Mouse (Mus musculus): ENCODE measurements around the gene Tead1. TPM values are rescaled to one million over a fixed set of nuclear protein-coding genes. Genes with fewer than 3 reads are reported as not detected.

The Tead1 gene
- total RNA-seq, 2 experiments from 2014 or later: 11.8 to 12.0 TPM

GRCm38 (mm10) chr7:112762870-112763269, 83.8 kb downstream of the Tead1 start:
- DNase-seq (ENCODE audit: low spot score in 2 of 2): no peak
- intact Hi-C loops (cut with DNase I): no loop called here

- intact Hi-C loops (cut with DNase I): no loop called here
- DNase-seq (ENCODE audit: low spot score in 2 of 2): no peak
Measured at GRCm38 (mm10) chr7:112763513-112763912, 84.4 kb downstream of the Tead1 start.

GRCm38 (mm10) chr7:112764921-112765320, 85.8 kb downstream of the Tead1 start:
- intact Hi-C loops (cut with DNase I): no loop called here
- DNase-seq (ENCODE audit: low spot score in 2 of 2): no peak

DNA sequence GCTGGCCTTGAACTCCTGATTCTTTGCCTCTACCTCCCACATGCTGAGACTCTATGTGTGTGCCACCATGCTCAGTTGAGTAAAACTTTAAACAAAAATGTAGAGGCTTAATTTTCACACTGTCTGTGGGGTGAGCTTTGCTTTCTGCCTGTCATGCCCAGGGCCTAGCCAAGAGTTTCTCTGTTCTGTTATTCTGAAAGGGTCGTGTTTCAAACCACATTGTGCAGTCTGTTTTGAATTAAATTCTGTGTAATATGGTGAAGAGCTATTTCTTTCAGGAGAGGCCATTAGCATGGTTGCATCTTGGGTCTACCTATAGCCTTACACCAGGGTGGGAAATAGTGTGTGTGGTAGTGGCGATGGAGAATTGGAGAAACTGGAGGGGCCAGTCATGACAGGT, 90.7 kb downstream of the Tead1 start:
- no peak for DNase-seq (ENCODE audit: low spot score in 2 of 2)
- intact Hi-C loops (cut with DNase I): no loop called here

DNA sequence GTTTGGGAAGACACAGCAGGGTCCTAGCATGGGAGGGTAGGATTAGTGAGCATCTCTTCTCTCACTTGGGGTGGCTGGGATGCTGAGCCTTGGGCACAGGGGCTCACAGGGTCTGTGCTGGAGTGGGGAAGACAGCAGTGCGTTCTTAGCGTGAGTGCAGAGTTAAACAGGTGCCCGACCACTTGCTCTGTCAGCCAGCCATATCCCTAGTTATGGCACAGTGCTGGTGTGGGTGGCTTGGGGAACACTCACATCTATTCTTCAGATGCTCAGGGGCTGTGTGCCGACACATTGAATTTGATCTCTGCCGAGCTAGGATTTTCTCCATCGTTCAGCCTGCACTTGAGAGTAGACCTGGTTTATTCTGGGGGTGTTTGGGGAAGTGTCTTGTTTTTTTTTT, 92.3 kb downstream of the Tead1 start:
- DNase-seq (ENCODE audit: low spot score in 2 of 2): no peak

DNA sequence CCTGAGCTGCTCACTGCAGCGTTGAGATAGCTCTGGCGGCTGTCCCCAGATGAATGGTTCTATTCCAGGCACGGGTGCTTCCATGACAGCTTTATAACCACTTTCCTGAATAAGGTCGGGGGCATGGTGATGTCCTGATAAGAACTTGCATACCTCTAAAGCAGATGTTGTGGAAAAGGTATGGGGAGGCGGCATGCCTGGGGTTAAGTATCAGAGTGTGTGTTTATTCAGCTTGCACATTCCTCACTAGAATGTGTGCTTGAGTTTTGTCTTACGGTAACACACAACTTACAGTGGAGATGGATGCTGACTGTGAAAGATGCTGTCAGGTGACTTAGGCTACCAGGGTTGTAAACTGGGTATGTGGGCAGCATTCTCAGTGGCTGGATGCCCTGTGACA, 93.7 kb downstream of the Tead1 start:
- DNase-seq (ENCODE audit: low spot score in 2 of 2): no peak
- intact Hi-C loops (cut with DNase I): no loop called here

More for the DNA sequence above, 92.3 kb downstream of the Tead1 start:
- intact Hi-C loops (cut with DNase I): no loop called here

DNA sequence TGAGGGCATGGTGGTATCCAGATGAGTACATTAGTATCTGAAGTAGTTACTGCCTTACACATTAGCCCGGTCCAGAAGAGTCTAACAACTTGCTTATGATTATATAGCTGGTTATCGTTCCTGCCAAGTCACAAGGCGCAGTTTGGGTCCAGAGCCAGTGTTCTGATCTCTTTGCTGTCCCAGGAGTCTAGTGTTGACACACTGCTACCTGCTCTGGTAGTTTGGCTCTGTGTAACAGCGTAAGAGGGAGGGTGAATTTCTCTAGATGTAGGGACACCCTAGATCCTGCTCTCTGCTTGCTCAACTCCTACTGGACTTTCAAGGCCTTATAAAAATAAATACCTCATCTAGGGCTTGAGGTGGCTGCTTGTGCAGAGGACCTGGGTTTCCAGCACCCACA, 94.5 kb downstream of the Tead1 start:
- intact Hi-C loops (cut with DNase I): no loop called here
- no peak for DNase-seq (ENCODE audit: low spot score in 2 of 2)

- intact Hi-C loops (cut with DNase I): no loop called here
- DNase-seq (ENCODE audit: low spot score in 2 of 2): no peak
Measured at GRCm38 (mm10) chr7:112775816-112776215, 96.7 kb downstream of the Tead1 start.

DNA sequence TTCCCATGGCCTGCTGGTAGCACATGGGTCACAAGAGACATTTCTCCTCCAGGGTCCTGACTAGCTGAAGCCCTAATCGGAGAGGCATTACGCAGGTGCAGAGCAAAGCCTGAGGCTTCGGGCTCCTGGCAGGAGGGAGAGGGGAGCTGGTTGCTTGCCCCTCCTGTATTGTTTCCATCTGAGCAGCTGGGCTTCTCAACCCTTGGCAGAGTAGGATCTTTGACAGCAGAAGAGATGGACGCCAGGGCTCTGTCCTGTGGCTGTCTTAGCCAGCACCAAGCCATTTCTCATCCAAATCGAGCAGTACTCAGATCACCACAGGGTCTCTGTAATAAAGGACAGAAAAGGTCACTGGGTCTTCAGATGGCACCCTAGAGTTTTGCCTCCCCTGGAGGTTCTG, 97.6 kb downstream of the Tead1 start:
- intact Hi-C loops (cut with DNase I): no loop called here
- no peak for DNase-seq (ENCODE audit: low spot score in 2 of 2)

DNA sequence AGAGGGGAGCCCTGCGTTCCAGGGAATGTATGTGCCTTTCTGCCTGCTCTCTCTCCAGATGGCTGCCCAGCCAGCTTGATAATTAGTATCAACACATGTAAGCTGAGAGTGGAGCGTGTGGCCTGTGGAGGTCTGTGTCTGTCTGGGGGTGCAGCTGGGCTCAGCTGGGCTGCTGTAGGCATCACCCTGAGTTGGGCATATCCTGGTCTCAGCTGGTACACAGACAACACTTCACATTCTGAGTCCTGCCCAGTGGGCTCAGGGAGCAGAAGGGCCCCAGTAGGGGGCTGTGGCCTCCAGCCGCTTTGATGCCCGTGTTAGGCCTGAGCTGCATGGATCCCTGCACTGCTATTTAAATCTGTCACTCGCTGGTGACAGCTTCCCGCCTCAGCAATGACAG, 100.5 kb downstream of the Tead1 start:
- intact Hi-C loops (cut with DNase I): no loop called here
- DNase-seq (ENCODE audit: low spot score in 2 of 2): no peak

DNA sequence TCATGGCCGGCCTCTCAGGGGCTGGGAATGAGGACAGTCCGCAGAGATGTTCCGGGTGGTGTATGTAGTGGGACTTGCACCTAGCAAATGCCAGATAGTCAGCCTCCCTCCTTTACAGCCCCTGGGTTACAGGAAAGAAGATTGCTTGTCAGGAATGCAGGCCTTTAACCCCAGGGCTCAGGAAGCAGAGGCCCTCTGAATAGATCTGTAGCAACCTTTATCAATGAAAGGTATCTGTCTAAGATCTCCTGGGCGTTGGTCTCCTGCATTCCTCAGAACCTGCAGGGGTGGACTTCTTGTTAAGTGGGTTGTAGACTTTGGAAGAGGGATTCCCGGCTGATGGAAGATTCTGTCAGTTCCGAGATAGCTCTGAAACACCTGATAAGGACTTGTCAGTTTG, 101.8 kb downstream of the Tead1 start:
- intact Hi-C loops (cut with DNase I): no loop called here
- no peak for DNase-seq (ENCODE audit: low spot score in 2 of 2)

DNA sequence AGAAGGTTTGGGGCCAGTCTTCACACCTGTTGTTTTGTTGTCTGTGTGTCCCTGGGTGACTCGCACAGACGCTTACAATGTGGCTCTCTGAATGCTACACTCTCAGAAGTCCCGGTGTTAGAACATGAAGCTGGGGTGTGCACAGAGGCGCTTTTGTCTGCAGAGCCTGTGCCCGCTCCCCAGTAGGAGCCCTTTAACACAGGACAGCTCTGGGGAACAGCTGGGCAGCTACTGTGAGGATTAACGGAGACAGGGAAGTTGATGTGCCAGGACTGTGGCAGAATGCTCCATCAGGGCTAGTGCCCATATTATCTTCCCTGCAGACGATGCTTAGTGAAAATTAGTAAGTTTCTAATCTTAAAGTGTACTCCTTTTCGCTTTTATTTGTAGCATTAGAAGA, 102.9 kb downstream of the Tead1 start:
- DNase-seq (ENCODE audit: low spot score in 2 of 2): no peak
- intact Hi-C loops (cut with DNase I): no loop called here

DNA sequence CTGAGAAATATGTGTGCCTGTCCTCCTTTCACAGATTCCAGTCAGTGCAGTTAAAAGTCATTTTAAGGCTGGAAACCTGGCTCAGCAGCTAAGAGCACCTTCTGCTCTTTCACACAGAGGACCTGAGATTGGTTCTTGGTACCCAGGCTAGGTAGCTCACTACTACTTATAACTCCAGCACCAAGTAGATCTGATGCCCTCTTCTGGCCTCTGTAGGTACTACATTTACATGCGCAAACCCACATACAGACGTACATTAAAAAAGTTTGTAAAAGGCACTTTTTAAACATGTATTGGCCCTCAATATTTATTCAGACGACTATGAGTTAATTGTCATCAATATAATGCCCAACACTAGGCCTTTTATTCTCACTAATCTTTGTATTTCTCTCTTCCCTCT, 105.2 kb downstream of the Tead1 start:
- intact Hi-C loops (cut with DNase I): no loop called here
- DNase-seq (ENCODE audit: low spot score in 2 of 2): no peak

GRCm38 (mm10) chr7:112785271-112785670, 106.2 kb downstream of the Tead1 start:
- no peak for DNase-seq (ENCODE audit: low spot score in 2 of 2)
- intact Hi-C loops (cut with DNase I): no loop called here

DNA sequence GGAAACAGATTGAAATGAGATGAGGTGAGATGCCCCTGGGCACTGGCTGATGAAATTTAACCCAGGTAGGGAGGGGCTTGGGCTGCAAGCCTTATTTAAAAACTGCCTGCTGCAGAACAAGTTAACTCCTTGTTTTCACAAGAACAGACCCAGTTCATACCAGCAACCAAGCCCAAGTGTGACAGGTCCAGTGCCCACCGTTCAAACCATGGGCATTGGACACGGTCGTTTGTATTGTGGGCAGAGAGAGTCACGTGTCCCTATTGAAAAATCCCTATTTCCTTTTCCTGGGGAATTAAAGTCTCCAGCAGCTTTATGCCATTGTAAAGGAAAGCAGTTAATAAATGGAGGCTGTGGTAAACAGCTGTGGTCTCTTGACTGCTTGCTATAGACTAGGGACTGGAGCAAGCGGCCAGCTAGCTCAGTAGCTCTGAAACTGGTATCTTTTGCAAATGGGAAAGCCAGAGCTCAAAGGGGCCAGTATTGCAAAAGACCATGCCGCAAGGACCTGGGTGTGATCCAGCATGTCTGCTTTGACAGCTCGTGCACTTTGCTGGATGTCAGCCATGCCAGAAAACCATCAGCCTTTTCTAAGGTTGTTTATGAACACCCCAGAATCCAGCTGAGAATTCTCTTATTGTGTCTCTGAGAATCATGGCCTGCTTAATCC, 107.6 kb downstream of the Tead1 start:
- intact Hi-C loops (cut with DNase I): no loop called here
- no peak for DNase-seq (ENCODE audit: low spot score in 2 of 2)

GRCm38 (mm10) chr7:112787281-112787680, 108.2 kb downstream of the Tead1 start:
- no peak for DNase-seq (ENCODE audit: low spot score in 2 of 2)
- intact Hi-C loops (cut with DNase I): no loop called here

GRCm38 (mm10) chr7:112788321-112788751, 109.2 kb downstream of the Tead1 start:
- intact Hi-C loops (cut with DNase I): no loop called here
- no peak for DNase-seq (ENCODE audit: low spot score in 2 of 2)

GRCm38 (mm10) chr7:112789693-112790092, 110.6 kb downstream of the Tead1 start:
- intact Hi-C loops (cut with DNase I): no loop called here
- DNase-seq (ENCODE audit: low spot score in 2 of 2): no peak

GRCm38 (mm10) chr7:112790334-112790733, 111.2 kb downstream of the Tead1 start:
- DNase-seq (ENCODE audit: low spot score in 2 of 2): no peak
- intact Hi-C loops (cut with DNase I): no loop called here

- DNase-seq (ENCODE audit: low spot score in 2 of 2): peak; percentile 24 to 70
Measured at GRCm38 (mm10) chr7:112792679-112793078, 113.6 kb downstream of the Tead1 start.

GRCm38 (mm10) chr7:112793903-112794302, 114.8 kb downstream of the Tead1 start:
- no peak for DNase-seq (ENCODE audit: low spot score in 2 of 2)
- intact Hi-C loops (cut with DNase I): no loop called here

More at GRCm38 (mm10) chr7:112792679-112793078, 113.6 kb downstream of the Tead1 start:
- intact Hi-C loops (cut with DNase I): no loop called here

GRCm38 (mm10) chr7:112794481-112794880, 115.4 kb downstream of the Tead1 start:
- DNase-seq (ENCODE audit: low spot score in 2 of 2): no peak
- intact Hi-C loops (cut with DNase I): no loop called here
